Mouse (Mus musculus) heart, postnatal 10 days (tissue): ENCODE measurements at regions not wholly inside any gene's neighbourhood (a gene's known extent, or its start where the extent isn't known, plus 50 kb on each side); places are given as distances from the start of the nearest gene placed in this dataset.

Experiments used
- DNase-seq, 2 experiments: peaks; one replicate each; pipeline ENCODE4 v3.0.0; 2021
- intact Hi-C: fragments of 180-260 bp; cut with DNase I; formaldehyde crosslinking; loops from one replicate; pipeline ENCODE4 v1.15.1; 2025

DNA sequence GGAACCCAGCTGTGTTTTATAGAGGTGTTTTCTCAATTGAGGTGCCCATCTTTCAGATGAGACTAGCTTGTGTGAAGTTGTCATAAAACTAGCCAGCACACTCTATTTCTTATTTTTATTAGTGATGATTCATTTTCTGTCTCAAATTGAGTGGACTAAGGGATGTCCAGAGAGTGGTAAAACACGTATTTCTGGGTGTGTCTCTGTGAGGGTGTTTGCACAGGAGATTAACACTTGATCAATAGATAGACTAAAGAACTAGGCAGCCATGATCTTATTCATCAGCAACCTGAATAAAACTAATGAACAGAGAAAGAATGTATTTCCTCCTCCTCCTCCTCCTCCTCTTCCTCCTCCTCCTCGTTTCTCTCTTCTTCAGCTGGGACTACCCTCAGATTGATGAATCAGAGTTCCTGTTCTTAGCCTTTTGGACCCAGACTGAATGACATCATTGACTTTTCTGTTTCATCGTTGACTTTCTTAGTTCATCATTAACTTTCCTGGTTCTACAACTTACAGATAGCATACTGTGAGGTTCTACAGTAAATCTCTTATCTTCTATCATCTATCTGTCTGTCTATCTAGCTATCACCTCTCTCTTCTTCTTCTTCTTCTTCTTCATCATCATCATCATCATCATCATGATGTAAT, 70.0 kb upstream of the Raph1 start:
- DNase-seq, result no peak
- intact Hi-C loops, result no loop called here

GRCm38 (mm10) chr1:60627786-60628453, 61.0 kb upstream of the Raph1 start:
- peak in 1 of 2 experiments; percentile 55 for DNase-seq
- intact Hi-C loops, result no loop called here

DNA sequence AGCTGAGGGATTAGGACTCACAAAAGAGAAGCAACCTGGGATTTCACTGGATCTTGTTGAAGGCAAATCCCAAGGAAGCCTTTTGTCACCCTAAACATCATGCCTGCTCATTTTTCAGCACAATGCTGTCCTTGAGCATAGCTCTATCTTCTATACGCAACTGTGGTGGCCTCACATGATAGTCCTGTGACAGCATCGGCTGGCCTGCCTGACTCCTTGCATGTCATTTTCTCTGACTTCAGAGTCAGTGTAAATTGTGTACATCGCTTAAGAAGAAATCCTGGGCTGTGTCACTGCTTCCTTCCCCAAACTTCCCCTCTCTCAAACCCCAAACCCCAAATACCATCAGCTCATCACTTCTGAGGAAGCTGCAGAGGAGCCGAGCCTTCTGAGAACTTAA, 60.5 kb upstream of the Raph1 start:
- peak in 1 of 2 experiments; percentile 24 for DNase-seq
- intact Hi-C loops, result no loop called here

DNA sequence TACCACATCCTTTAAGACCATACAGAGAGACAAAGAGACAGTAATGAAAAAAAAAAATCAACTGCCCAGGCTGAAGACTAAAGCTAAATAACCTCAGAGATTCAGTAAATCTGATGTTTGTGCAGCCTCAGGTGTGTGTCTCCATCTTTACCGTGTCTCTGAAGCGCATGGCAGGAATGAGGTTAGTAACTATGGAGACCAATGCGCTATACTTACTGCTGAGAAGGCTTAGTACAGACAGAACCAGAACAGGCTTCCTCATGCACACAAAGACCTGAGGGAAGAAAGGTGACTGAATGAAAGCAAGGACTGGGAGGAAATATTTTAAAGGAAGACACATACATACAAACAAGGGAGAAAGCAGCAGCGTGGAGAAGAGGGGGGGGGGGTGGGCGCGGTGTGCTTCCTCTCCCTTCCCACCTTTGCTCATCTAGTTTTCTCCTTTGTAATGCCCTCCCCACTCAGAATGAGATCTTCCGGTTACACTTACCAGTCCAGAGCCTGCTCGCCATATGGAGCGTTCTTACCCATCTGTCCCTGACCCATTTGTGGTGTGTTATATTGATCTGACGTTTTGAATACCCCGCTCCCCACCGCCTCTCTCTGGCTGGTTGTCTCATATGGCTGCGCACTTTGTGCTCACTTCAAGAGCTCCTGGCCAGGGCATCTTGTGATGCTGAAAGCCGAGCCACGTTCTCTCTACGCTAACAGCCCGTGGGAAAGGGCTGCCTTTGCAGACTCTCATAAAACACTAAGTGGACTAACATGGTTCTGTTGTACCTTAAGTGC, 59.0 kb upstream of the Raph1 start:
- DNase-seq, result peak in 1 of 2 experiments; percentile 0

GRCm38 (mm10) chr1:60624231-60624630, 57.3 kb upstream of the Raph1 start:
- DNase-seq, result no peak
- intact Hi-C loops, result no loop called here

More for the DNA sequence above, 59.0 kb upstream of the Raph1 start:
- intact Hi-C loops, result no loop called here

- intact Hi-C loops, result no loop called here
- DNase-seq, result no peak
These were observed 56.6 kb upstream of the Raph1 start for GRCm38 (mm10) chr1:60623440-60624016.

DNA sequence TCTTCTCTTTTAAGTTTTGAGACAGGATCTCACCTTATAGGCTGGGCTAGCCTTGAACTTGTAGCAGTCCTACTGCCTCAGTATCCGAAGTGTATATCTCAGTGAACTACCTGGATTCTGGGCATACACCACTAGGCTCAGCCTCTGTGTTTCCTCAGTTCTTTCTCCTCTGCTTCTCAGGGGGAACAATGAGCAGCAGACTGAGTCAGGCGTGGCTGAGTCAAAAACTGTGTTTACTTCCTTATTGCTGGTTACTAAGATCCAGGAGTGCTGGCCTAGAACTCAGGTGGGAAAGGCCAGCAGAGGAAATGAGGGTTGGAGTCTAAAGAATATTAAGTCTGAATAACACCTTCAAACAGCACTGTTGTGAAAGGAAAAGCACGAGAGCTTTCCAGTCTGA, 54.9 kb upstream of the Raph1 start:
- DNase-seq, result no peak
- intact Hi-C loops, result no loop called here

GRCm38 (mm10) chr1:60621064-60621726, 54.3 kb upstream of the Raph1 start:
- no peak for DNase-seq
- intact Hi-C loops, result no loop called here

- intact Hi-C loops, result loop anchor here (5.0 kb wide), 1 partner anchor 34 kb away; no protein-coding TSS in a partner anchor
- DNase-seq, result no peak
These were observed 51.5 kb upstream of the Raph1 start for GRCm38 (mm10) chr1:60618389-60618788.

DNA sequence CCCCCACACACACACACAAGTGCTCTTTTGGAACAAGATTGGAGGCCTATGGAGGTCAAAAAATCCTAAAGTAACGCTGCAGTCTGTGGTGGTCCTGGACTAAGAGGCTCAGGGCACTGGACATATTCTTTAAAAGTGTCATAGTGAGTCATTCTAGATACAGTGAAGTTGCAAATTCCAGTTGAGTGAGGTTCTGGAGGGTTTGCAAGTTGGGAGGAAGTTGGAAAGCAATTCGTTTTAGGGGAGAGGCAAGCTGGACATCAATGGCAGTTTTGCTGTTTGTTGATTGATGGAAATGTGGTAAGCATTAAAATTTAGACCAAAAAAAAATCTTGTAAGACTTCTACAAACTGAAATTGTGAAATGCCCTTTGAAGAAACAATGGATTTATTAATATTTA, 50.0 kb upstream of the Raph1 start:
- intact Hi-C loops, result loop anchor here (5.0 kb wide), 1 partner anchor 35 kb away; no protein-coding TSS in a partner anchor
- no peak for DNase-seq
